Mouse (Mus musculus): Measurements from ENCODE around the gene Tmem211.

Gene Tmem211

DNA sequence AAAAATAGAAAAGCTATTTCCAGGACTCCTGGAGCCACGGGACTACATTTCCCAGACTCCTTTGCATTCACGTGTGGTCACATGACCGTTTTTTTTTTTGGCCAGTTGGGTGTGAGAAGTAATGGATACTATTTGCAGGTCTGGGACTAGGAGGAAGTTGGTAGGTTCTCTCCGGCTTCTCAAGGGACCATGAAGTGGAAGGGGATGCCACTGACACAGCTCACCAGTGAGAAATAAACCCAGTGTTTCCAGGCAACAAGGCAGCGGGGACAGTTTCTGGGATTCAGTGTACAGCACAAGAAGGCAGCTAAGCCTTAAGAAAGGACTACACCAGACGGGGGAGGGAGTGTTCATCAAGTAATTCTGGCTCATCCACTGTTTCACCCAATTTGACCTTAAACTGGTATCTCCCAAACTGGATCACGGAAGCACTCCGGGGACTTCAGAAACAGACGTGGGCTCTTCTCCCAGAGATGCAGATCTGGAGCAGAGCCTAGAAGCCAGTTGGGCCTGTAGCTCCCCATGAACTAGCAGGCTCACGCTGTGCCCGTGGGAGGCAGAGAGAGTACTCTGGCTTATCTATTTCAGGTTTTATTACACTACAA, 44.6 kb downstream of the Tmem211 start:
- DNase-seq (ENCODE audit: low read depth, low spot score) = no peak

DNA sequence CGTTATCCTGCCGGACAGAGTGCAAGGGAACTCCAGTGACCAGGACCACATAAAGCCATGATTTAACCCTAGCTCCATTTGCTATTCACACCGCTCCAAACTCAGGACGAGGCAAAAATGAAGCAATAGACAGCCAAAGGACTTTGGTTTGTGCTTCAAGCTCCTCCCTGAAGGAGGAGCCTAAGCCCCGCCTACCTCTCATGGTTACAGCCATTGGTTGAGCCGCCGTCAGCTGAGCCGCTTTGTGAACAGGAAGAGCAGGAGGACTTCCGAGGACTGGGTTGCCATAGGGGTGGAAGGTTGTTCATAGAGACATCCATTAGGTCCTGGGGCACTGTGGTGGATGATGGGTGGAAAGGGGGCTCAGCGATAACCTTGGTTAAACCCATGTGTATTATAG, 49.1 kb downstream of the Tmem211 start:
- DNase-seq (ENCODE audit: low read depth, low spot score) = no peak

- peak; percentile 89 for DNase-seq (ENCODE audit: low read depth, low spot score)
Observed at GRCm38 (mm10) chr5:113280138-113280856, 53.6 kb downstream of the Tmem211 start.

DNA sequence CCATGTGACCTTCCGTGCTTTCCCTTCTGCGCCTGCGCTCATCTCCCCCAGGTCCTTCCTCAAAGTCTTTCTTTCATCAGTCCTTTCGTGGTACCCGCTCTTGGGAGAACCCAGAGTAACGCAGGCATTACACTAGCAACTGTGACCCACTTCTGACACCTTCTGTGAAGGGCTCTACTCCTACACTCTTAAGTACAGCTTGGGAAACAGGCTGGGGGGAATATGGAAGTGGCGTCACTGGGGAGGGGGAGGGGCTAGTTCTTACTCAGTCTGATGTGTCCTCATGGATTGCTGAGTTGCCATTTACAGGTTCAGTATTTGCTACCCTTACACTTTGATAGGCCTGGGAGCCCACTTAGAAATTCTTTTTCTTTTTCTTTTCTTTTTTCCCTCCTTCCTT, 54.8 kb downstream of the Tmem211 start:
- DNase-seq (ENCODE audit: low read depth, low spot score) = no peak

- DNase-seq (ENCODE audit: low read depth, low spot score) = no peak
Observed at GRCm38 (mm10) chr5:113283726-113284125, 57.0 kb downstream of the Tmem211 start.

GRCm38 (mm10) chr5:113285541-113285940, 58.8 kb downstream of the Tmem211 start:
- no peak for DNase-seq (ENCODE audit: low read depth, low spot score)

DNA sequence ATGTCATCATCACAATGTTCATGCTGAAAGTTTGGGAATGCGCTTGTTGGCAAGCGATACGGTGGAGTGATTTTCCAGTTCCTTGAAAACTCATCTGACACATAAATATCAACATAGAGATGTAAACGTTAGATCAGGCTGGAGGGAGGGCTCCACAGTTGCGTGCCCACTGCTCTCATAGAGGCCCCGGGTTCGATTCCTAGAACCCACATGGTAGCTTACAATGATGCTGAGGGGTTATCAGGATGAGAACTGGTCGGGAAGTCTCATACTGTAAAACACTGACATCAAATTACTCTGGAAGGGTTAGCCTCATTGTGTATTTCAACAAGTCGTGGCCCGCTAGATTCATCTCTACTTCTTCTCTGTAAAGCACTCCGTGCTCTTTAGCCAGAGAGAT, 59.3 kb downstream of the Tmem211 start:
- DNase-seq (ENCODE audit: low read depth, low spot score) = no peak

GRCm38 (mm10) chr5:113286591-113287520, 60.1 kb downstream of the Tmem211 start:
- DNase-seq (ENCODE audit: low read depth, low spot score) = peak; percentile 37

DNA sequence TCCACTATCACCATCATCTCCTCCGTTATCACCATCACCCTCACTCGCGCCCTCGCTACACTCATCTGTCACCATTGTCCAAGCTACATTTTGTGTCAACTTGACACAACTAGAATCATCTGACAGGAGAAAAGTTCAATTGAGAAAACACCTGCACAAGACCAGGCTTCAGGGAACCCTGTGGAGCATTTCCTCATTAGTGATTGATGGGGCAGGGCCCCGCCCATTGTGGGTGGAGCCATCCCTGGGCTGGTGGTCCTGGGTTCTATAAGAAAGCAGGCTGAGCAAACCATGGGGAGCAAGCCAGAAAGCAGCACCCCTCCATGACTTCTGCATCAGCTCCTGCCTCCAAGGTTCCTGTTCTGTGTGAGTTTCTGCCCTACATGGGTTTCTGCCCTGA, 61.1 kb downstream of the Tmem211 start:
- DNase-seq (ENCODE audit: low read depth, low spot score) = no peak

GRCm38 (mm10) chr5:113288490-113288889, 61.8 kb downstream of the Tmem211 start:
- DNase-seq (ENCODE audit: low read depth, low spot score) = no peak
